Mouse (Mus musculus): ENCODE measurements at regions not wholly inside any gene's neighbourhood (a gene's known extent, or its start where the extent isn't known, plus 50 kb on each side); places are given as distances from the start of the nearest gene placed in this dataset.

DNA sequence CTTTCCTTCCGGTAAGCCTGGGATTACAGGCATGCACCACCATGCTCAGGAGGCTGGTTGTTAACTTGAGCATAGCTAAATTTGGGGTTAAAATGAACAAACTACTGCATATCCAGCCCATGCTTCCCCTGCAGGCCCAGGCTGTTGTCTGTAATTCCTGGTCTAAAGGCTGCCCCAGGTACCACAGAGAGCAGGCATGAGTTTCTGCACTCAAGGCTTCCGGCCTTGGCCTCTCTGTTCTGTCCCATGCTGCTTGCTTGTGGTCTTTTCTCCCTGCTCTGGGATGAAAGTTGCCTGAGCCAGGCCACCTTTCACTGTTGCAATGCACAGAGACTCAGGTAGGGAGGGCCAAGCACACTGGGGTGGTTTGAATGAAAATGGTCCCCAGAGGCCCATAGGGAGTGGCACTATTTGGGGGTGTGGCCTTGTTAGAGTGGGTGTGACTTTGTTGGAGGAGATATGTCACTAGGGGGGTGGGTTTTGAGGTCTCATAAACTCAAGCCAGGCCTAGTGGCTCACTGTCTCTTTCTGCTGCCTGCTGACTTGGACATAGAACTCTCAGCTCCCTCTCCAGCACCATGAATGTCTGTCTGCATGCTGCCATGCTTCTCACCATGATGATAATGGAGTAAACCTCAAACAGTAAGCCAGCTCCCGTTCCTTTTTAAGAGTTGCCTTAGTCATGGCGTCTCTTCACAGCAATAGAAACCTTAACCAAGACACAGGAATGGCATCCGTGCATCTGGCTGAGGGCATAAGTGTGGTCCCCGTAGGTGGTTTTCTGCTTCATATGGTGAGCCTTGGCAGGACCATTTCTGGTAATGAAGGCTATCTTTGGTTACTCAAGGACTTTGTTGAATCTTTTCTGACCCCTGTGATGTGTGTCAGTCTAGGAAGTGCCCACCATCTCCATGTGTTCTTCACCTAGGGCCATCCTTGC is 86.7 kb upstream of the Zfp366 start:
- DNase-seq (ENCODE audit: low read depth, low spot score): no peak

- DNase-seq (ENCODE audit: low read depth, low spot score): no peak
Measured at GRCm38 (mm10) chr13:99096837-99097236, 87.8 kb upstream of the Zfp366 start.

DNA sequence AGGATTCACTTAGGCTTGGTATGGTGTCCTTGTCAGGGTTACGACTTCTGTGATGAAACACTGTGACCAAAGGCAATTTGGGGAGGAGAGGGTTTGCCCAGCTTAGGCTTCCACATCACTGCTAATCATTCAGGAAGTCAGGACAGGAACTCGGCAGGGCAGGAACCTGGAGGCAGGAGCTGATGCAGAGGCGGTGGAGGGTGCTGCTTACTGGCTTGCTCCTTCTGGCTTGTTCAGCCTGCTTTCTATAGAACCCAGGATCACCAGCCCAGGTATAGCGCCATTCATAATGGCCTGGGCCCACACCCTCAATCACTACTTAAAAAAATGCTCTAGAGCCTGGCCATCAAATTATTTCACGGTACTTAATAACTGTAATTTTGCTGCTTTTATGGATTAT is 89.6 kb upstream of the Zfp366 start:
- no peak for DNase-seq (ENCODE audit: low read depth, low spot score)

- no peak for DNase-seq (ENCODE audit: low read depth, low spot score)
Measured at GRCm38 (mm10) chr13:99094221-99094620, 90.4 kb upstream of the Zfp366 start.

DNA sequence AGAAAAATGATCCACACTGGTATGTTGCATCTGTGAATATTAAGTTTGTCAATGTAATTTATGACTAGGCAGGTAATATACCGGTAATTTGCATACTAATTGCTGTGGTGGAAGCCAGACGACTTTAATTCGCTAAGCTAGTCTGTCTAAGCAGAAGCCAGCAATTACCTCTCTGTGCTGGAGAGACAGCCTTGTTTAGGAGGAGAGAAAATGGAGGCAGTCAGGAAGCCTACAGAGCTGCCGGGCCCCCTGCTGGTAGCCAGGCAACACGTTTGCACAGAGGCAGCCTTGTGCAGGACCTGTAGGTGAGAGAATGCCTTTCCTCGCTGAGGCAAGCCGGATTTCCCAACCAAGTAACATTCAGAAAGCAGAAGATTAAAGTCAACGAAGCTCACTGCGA is 91.4 kb upstream of the Zfp366 start:
- peak; percentile 57 for DNase-seq (ENCODE audit: low read depth, low spot score)

GRCm38 (mm10) chr13:99092279-99092930 is 92.2 kb upstream of the Zfp366 start:
- DNase-seq (ENCODE audit: low read depth, low spot score): no peak

DNA sequence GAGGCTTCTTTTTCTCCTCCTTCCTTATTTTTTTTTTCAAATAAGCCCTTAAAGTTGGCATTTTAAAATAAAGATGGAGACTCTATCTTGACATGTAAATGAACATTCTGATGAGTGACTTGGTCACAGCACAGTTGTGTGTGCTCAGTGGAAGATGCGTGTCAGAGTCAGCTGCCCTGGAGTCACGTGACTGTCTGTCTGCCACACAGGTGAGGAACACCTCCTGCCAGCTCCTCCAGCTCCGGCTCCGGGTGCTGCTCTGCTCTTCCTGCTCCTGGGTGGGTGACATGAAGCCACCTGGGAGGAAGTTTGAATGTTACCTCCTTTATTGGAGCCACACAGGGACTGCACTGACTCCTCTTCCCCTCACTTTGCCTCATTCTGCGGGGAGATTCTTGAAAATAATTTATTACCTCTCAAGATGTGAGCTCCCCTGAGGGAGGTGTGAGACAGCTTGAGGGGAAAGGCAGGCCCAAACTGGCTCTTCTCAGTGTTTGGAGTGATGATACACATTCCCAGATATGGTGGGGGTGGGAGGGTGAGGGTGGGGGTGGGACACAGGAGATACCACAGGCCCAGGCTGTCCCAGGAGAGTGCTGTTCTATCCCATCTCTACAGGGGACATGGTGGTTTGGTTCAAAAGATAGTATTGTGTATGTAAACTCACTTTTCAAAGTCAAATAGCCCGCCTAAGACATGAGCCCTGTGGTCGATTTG is 92.9 kb upstream of the Zfp366 start:
- no peak for DNase-seq (ENCODE audit: low read depth, low spot score)

DNA sequence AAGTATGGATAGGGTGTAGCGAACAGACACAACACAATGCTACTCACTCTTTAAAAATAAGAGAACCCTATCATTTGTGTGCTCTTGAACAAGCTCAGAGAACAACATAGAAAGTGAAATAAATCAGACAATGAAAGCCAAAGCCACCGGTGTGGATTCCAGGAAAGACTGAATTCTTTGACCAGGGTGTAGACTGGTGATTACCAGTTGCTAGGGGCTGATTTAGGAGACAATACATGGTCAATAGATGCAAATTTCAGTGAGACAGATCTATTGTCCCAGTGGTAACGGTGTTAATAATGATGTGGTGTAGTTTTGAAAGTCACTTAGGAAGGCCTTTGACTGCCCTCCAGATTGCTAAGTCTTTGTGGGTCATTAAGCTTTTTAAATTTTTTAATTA is 94.3 kb upstream of the Zfp366 start:
- no peak for DNase-seq (ENCODE audit: low read depth, low spot score)

DNA sequence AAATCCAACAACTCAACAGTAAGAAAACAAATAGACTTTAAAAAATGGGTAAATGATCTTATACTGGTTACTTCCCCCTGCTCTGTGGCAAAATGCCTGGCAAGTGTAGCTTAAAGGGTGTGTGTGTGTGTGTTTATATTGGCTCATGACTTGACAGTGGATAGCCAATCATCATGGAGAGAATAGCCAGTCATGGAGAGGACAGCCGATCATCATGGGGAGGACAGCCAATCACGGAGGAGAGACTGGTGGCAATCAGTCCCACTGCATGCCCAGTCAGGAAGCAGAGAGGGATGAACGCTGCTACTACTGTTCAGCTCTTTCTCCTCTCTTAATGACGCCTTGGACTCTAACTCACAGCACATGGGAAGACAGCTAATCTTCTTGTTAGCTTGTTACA is 96.3 kb upstream of the Zfp366 start:
- no peak for DNase-seq (ENCODE audit: low read depth, low spot score)

DNA sequence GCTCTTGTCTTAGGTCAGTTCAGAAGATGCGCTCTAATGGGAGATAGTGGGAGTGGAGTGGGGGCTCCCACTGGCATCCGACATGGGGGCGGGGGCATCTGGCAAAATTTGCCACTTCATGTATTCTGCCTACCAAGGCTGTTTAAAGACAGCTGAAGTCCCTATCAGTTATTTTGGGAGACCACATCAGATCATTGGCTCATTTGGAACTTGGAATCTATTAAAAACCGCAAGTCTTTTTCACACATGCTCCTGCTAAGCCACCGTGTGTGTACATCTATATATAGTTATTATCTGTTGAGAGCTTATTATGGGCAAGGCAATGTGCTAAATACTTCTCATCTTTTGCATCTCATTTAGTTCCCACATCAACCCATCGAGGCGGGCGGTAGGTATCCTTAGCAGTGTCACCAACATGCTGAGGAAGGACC is 95.0 kb upstream of the 1700024P04Rik start:
- no peak for DNase-seq (ENCODE audit: low read depth, low spot score)

DNA sequence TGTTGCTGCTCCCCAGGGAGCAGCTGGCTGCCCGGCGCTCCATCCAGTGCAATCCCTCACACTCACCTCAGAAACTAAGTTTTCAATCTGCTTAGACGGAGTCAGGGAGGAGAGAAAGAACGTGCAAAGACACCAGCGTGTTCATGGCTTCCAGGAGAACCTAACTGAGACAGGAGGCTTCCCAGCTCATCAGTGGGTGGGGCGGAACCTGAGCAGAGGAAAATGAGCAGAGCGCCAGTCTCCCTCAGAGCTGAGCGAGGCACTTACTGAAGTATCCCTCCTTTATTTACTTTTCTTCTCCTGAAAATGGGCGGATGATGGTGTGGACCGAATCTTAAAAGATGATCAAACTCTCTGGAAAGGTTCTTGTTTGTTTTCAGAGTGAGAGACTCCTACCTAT is 94.3 kb upstream of the 1700024P04Rik start:
- DNase-seq (ENCODE audit: low read depth, low spot score): no peak

DNA sequence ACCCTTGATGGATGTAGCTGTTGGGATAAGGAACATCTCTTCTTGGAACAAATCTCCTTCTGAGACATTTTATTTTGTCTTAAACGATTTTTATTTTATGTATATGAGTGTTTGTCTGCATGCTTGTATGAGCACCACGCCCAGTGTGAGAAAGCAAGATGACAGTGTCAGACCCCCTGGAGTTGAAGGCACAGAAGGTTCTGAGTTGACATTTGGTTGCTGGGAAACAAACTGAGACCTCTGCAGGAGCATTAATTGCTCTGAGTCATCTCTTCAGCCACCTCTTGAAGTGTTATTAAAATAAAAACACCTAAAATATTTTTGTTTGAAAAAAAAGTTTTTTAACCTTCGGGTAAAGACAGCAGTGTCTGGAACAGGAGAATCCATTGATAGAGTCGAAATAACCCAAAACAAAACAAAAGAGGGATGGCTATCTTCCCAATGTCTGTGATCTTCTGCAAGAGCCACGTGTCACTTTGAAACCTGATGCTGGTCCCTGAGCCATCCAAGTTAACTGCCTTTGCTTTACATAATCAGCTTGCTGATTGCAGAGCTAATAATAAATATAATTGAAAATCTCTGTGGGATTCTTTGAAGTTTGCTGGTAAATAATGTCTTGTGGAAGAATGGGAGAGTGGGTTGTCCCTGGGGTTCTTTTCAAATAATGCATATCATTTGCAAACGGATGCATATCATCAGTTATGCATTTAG is 92.8 kb upstream of the 1700024P04Rik start:
- DNase-seq (ENCODE audit: low read depth, low spot score): no peak

DNA sequence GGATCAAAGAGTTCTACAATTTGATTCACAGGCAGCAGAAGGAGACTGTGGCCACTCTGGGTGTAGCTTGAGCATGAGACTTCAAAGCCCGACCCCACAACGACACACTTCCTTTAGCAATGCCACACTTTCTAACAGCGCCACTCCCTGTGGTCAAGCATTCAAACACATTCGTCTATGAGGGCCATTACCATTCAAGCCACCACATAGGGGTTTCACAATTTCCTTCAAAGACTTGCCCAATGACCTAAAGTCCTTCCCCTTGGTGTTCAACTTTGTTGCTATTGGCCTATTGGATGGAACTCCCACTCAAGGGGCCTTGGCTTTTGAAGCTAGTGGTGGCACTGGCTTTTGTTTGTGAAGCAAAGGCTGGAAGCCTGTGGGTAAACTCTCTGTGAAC is 91.1 kb upstream of the 1700024P04Rik start:
- DNase-seq (ENCODE audit: low read depth, low spot score): no peak

GRCm38 (mm10) chr13:99071821-99072414 is 87.6 kb upstream of the 1700024P04Rik start:
- DNase-seq (ENCODE audit: low read depth, low spot score): no peak

GRCm38 (mm10) chr13:99071413-99071812 is 87.0 kb upstream of the 1700024P04Rik start:
- DNase-seq (ENCODE audit: low read depth, low spot score): no peak

DNA sequence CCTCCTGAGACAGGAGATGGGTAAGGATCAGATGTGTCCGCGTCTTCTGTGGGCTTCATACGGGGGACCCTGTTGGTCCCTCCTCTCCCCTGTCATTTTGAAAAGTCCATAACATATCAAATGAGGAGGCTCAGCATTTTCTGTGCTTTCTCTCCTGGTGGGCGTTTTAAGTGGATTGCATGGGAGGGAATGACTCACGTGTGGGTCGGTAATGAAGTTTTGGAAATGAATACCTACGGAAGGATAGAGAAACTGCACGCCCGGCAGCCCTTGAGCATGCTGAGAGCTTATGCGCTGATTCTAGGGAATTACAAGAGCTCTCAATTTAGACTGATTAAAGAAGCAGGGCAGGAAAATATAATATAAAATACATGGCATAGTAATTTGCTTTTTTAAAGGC is 85.4 kb upstream of the 1700024P04Rik start:
- no peak for DNase-seq (ENCODE audit: low read depth, low spot score)

DNA sequence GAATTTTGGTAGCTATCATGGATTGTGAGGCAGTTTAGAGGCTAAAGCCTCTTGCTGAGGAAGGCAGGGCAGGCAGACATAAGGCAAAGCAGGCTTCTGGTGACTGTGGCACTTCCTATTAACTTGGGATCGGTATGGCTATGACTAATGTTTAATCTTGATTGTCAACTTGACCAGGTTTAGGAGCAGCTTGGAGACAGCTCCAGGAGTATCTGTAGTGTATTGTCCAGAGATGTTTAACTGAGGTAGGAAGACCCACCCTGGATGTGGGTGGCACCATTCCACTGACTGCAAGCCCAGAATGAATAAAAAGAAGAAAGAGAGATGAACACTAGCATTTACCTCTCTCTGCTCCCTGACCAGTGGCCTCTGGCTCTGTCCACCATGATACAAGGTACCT is 83.1 kb upstream of the 1700024P04Rik start:
- DNase-seq (ENCODE audit: low read depth, low spot score): no peak

- no peak for DNase-seq (ENCODE audit: low read depth, low spot score)
Measured at GRCm38 (mm10) chr13:99063431-99063830, 79.1 kb upstream of the 1700024P04Rik start.

GRCm38 (mm10) chr13:99062936-99063335 is 78.6 kb upstream of the 1700024P04Rik start:
- DNase-seq (ENCODE audit: low read depth, low spot score): no peak

DNA sequence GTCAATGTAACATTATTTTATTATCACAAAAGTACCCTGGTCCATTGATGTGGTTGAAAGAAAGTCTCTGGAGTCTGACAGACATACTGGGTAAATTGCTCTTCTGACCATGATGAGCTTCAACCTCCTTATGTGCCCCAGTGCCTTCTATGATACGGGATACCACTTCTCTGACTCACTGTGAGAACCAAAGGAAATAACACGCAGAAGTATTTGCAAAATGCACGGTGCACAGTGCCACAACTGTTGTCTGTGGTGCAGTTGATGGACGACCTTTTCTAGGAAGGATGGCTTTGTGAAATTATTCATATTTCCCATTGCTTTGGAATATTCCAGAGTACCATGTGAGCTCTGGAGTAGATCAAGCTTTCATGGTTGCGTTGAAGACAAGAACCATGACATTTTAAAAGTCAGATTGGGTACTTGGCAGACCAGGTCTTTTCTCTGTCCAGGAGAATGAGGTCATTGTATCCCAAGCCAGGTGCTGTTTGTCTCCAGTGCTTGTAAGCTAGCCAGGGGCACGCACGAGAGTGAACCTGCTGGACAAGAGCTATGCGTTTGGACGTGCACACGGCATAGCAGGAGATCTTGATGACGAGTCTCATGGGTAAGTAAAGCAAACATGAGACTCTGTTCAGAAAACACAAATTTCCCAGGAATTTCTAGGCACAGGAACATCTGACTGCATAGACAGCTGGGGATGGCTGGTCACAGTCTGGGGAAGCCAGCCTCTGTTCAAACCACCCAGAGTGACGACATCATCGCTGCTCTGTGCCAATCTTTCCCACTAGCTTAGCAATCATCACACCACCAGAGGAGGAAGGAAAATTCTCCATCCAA is 74.0 kb upstream of the 1700024P04Rik start:
- no peak for DNase-seq (ENCODE audit: low read depth, low spot score)

All from retina, adult 2 months (tissue).